Mouse (Mus musculus) natural killer cell, adult 2 months (primary cell): ENCODE measurements around the gene Mcm10.
"Not testable (repeated sequence)": the region's sequence is repeated elsewhere in the genome, so short reads cannot be mapped to it uniquely, and the experiment has no call there.

Experiments used
- DNase-seq, 2 experiments: peaks; one replicate each; pipeline ENCODE4 v3.0.0; 2022; ENCODE audit warnings: low spot score in 2 of 2

Mcm10 gene

DNA sequence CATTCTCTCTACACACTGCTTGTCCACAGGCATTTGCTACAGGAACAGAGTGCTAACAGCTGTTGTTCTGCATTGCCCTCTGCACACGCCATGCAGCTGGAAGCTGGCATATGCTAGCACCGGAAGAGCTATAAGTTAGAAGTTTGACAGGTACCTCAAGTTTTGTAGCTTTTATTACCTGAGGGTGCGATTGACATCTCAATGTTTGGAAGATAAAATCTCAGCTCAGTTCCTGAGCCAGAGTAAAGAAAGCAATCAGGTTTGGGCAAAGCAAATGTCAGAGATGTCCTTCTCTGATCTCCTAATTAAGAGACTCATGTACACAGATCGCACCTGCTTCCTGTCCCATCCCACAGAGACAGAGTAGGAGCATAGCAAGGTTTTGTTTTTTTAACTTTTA lies 25.8 kb downstream of the Mcm10 start:
- DNase-seq = no peak

DNA sequence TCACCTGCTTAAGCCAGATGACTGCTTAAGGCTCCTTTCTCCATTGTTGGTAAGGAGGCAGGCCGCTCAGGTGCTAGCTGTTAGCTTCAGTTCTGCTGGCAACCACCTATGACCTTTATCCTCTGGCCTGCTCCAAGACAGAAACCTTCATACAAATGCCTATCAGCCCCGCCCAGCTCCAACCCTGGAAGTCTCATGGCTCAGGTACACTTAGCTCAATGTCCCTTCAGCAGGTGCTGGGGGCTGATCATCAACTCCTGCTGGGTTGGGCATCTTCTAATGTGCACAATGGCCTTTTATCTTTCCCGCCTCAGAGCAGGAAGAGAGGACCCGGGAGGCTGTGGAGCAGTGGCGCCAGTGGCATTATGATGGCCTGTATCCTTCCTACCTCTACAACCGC lies 27.6 kb downstream of the Mcm10 start:
- no peak for DNase-seq

DNA sequence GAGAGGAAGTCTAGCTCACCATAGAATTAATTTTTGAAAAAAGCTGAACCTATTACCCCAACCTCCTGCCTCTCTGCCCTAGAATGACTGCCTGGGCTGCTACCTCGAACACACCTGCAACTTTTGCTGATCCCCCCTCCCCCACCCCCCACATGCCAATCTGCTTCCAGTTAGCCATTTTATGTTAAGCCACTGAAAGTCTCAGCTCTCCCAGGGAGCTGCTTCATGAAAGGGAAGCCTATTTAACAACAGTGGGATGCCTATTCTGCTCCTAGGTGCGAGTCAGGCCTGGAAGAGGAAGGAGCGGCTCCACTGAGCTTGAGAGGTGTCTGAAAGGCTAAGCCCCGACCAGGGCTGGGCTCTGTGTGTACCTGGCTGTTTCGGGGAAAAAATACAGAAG lies 28.6 kb downstream of the Mcm10 start:
- DNase-seq = no peak

DNA sequence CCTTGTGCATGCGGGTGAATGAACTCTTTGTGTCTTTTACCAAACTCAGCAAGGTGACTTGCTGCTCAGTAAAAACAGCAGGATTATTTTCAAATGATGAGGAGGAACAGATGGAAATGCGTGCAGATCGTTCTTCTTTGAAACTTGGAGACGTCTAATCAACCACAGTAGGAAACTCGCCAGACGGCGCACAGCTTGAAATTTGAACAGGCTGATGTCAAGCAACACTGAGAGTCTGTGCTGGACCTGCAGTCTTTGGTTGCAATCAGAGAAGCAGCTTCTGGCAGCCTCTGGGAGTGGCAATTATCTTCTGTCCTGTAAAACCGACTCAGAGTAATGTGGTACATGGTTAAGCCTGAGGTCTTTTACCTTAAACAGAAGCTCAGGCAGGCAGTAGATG lies 34.5 kb downstream of the Mcm10 start:
- no peak for DNase-seq

DNA sequence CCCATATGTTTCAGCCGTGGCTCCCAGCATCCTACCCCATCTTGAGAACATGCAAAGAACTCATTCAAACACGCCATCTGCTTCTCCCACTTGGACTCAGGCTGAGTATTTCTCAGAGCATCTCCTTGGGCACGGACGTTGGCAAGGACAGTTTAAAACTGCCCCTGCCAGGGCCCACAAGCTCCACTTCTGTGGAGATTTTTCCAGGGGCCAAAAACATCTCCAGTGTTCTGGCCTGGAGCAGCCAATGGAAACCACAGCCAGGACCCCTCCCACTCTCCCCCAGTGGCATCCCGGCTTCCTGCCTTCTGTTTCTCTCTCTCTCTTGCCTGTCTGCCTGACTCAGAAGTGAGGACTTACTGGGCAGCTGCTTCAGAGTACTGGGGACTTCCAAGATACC lies 36.8 kb downstream of the Mcm10 start, which contains the start of gene Ucma:
Gene Ucma, plus strand, starts transcription at position 316 of the 400 bp plus-strand sequence.
- no peak for DNase-seq

DNA sequence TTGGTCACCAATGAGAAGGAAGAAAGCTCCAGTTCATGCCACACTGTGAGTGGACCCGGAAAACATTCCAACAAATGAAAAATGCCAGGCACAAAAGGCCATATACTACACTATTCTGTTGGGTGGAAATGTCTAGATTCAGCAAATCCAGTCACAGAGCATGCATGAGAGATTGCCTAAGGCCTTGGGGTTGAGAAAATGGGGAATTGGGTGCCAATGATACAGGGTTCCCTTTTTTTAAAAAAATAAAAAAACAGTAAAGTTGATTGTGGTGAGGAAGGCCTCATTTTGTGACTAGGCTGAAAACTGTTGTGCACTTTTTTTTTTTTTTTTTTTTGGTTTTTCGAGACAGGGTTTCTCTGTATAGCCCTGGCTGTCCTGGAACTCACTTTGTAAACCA lies 43.5 kb downstream of the Mcm10 start:
- DNase-seq = no peak

DNA sequence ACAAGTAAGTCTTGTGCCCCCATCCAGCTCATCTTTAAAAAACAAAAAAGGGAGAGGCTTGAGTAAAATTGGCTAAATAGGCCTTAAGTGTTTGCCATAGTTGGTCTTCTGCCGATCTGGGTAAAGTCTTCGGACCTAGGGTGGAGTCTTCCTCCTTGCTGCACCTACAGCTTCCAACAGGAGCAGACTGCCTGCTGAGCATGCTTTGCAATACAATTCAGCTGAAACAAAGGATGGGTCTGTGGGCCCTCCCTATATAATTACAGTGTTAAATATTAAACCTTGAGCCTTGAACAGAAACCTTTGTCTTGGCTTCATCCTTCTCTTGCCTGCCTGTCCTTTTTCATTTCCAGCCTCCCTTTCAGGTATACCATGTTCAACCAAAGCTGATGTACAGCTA lies 44.8 kb downstream of the Mcm10 start:
- DNase-seq = no peak

DNA sequence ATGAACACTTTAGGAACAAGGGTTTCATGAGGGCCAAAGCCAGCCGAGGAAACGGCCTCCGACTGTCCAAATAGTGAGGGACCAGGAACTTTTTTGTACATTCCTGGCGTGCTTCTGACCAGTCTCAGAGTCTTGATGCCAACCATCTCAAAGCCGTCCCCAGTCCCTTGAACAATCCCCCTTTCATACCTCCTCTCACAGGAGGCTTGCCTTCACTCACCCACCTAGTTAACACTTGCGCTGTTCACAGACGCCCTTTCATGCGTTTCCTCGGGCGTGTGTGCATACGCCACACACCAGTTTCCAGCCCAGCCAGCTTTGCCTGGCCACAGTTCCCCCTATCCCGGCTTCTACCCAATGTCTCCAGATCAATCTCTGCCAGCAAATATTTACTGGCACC lies 54.6 kb downstream of the Mcm10 start:
- DNase-seq = no peak

DNA sequence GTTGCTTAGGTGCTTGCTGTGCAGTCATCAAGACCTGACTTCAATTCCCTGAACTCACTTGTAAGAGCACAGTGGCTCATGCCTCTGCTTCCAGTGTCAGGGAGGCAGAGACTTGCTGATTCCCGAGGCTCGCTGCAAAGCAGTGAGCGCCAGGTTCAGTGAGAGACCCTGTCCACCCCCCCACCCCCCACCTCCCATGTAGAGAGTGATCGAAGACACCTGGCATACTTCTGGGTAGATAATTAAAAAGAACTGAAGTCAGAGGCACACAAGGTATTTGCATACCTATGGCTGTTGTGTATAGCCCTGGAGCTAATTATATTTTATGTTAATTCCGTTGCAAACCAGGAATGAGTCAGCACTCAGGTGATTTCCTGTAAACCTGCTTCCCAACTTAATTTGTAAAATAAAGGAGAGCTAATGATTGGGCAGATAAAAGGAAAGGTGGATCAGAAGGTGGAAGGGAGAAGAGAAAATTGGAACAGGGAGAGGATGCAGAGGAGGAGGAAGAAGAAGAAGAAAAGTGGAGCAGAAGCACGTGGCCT lies 58.3 kb downstream of the Mcm10 start:
- no peak for DNase-seq

DNA sequence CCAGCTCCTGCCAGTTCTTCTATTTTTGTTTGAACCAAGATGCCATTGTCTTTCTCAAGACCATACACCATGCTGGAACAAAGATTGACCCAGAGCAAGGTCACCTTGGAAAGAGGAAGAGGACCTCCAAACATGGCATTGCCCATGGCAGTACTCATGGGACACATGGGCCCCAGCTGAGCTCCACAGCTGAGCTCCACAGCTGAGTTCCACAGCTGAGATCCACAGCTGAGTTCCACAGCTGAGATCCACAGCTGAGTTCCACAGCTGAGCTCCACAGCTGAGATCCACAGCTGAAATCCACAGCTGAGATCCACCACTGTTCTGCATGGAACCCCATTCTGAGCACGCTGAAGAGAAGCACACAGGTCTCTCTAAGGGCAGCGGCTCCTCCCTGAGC lies 61.6 kb downstream of the Mcm10 start:
- no peak for DNase-seq

DNA sequence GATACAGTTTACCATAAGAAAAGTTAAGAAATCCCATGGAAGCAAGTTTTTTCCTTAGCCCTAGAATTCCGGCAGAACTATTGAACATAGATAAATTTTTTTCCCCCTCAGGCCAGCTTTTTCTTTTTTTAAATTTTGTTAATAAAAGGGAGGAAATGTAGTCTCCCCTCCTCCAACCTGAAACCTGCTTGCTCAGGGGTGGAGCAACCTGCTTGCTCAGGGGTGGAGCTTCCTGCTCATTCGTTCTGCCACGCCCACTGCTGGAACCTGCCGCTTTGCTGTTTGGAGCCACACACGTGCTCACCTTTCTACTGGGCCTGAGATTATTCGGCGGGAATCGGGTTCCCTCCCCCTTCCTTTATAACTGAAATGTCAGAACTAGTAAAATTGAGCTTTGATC lies 62.9 kb downstream of the Mcm10 start:
- DNase-seq = not testable (repeated sequence)

DNA sequence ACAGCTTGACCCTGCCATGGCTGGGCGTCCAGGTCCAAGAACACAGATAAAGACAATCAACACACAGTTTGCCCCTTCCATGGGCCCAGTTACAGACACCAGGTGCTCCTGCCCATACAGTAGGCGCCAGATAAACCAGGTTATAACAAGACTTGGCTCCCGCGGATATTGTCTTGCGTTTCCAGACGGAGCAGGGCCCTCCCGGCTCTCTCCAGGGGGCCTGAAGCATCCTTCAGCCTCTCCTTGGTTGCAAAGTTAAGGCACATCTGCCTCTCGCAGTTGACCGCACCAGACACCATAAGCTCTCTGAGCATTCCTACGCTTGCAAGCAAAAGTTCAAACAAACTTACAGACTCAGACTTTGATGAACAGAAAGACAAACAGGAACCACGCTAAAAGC lies 71.7 kb downstream of the Mcm10 start:
- DNase-seq = no peak
